Comparison of ENCODE assay signal across 22 mouse cellular contexts in genomic region chr3:86875912-86876311, GRCm38 (mm10). TPM values are rescaled to one million over a fixed set of nuclear protein-coding genes. Genes with fewer than 3 reads are reported as not detected.
A peak's percentile ranks its signal among the peaks of the same experiment; 100 is the strongest.
DNase-seq lines count a peak whose midpoint lies in the region; ATAC-seq and TF ChIP-seq lines count a peak whose summit lies in the region.
"Had no signal": no experiment of that assay in that cellular context is flagged by ENCODE, and none has a peak within 500 bp of the region (broad histone marks: within the 10 kb centered on the region; RNA-seq: fewer than 3 reads in every experiment).

No protein-coding gene starts in this region.

- H3K27ac ChIP-seq in embryonic facial prominence, embryonic 11.5 days (replicated peaks; ENCODE audit: low read depth, low read length) = no peak overlapping the region
- H3K27ac ChIP-seq in embryonic facial prominence, embryonic 10.5 days (replicated peaks) = no peak overlapping the region
- 0 out of 2 replicates have a peak overlapping the region, but pooled peaks have one; percentile 10 for H3K27ac ChIP-seq in forebrain, postnatal 0 days (ENCODE audit: low read depth, low read length)
- no peak overlapping the region for H3K27ac ChIP-seq in forebrain, embryonic 13.5 days
- H3K27ac ChIP-seq in embryonic facial prominence, embryonic 14.5 days (replicated peaks; ENCODE audit: low read depth, low read length) = no peak overlapping the region; the same call in 1 of the 2 replicates

- WGBS in embryonic facial prominence, embryonic 11.5 days = 54% methylated on average over 5 of the region's 5 CpGs
- 61% methylated on average over 5 of the region's 5 CpGs for WGBS in embryonic facial prominence, embryonic 10.5 days
- whole genome bisulfite sequencing in forebrain, postnatal 0 days = 67% methylated on average over 5 of the region's 5 CpGs
- 70% methylated on average over 5 of the region's 5 CpGs for WGBS in forebrain, embryonic 13.5 days
- WGBS in embryonic facial prominence, embryonic 14.5 days = 43% methylated on average over 5 of the region's 5 CpGs

- no peak for TF ChIP-seq CTCF in forebrain, postnatal 0 days (IDR thresholded peaks at IDR 0.05; ENCODE audit: low read depth)

- H3K4me3 ChIP-seq in embryonic facial prominence, embryonic 11.5 days (ENCODE audit: low read depth, low read length) = no peak overlapping the region
- no peak overlapping the region for H3K4me3 ChIP-seq in embryonic facial prominence, embryonic 10.5 days
- H3K4me3 ChIP-seq in forebrain, postnatal 0 days (ENCODE audit: low read depth, low read length) = no peak overlapping the region
- no peak overlapping the region for H3K4me3 ChIP-seq in forebrain, embryonic 13.5 days
- H3K4me3 ChIP-seq in embryonic facial prominence, embryonic 14.5 days (ENCODE audit: low read depth, low read length) = no peak overlapping the region

- H3K27me3 ChIP-seq in embryonic facial prominence, embryonic 11.5 days (ENCODE audit: control insufficient read depth, insufficient read depth, low read length) = no peaks in the 10 kb centered on the region
- no peaks in the 10 kb centered on the region for H3K27me3 ChIP-seq in embryonic facial prominence, embryonic 10.5 days (replicated peaks; ENCODE audit: low read depth, poor library complexity, severe bottlenecking)
- H3K27me3 ChIP-seq in forebrain, postnatal 0 days (ENCODE audit: insufficient read depth, low read length) = no peaks in the 10 kb centered on the region
- no peaks in the 10 kb centered on the region for H3K27me3 ChIP-seq in forebrain, embryonic 13.5 days
- no peaks in the 10 kb centered on the region for H3K27me3 ChIP-seq in embryonic facial prominence, embryonic 14.5 days (replicated peaks; ENCODE audit: control insufficient read depth, insufficient read depth, low read length)
- H3K27me3 ChIP-seq: CH12.LX, Patski had no signal

- no peak overlapping the region for H3K9ac ChIP-seq in embryonic facial prominence, embryonic 11.5 days (replicated peaks; ENCODE audit: low read length)
- no peak overlapping the region for H3K9ac ChIP-seq in forebrain, postnatal 0 days
- no peak overlapping the region for H3K9ac ChIP-seq in forebrain, embryonic 13.5 days
- H3K9ac ChIP-seq in embryonic facial prominence, embryonic 14.5 days (ENCODE audit: low read depth, low read length) = no peak overlapping the region

- peak; percentile 49 for DNase-seq in embryonic facial prominence, embryonic 11.5 days (ENCODE audit: low spot score)
- no peak for DNase-seq in embryonic facial prominence, embryonic 10.5 days (ENCODE audit: low spot score)
- no peak for DNase-seq in forebrain, postnatal 0 days
- DNase-seq in embryonic facial prominence, embryonic 14.5 days (ENCODE audit: low spot score) = peak; percentile 74
- DNase-seq in kidney, adult 8-10 months = no peak
- no peak for DNase-seq in left cerebral cortex, adult 9 months (ENCODE audit: low spot score in 2 of 2)
- DNase-seq: adrenal gland, adult 8-10 months; adrenal gland, postnatal 14 days; adrenal gland, postnatal 36 days; B cell, adult 2 months; cerebellum, adult 11-12 months; cerebellum, adult 2 months; cerebellum, adult 9-10 months; cerebellum, postnatal 10 days; cerebellum, postnatal 25 days had no signal

- no peaks in the 10 kb centered on the region for H3K4me1 ChIP-seq in embryonic facial prominence, embryonic 11.5 days (ENCODE audit: control insufficient read depth, insufficient read depth, low read length)
- H3K4me1 ChIP-seq in embryonic facial prominence, embryonic 10.5 days = peaks cover 26% of the 10 kb centered on the region
- peaks cover 5% of the 10 kb centered on the region; the same call in 1 of the 2 replicates for H3K4me1 ChIP-seq in forebrain, postnatal 0 days (ENCODE audit: insufficient read depth)
- peaks cover 36% of the 10 kb centered on the region for H3K4me1 ChIP-seq in forebrain, embryonic 13.5 days
- peaks cover 4% of the 10 kb centered on the region; the same call in 1 of the 2 replicates for H3K4me1 ChIP-seq in embryonic facial prominence, embryonic 14.5 days (ENCODE audit: control insufficient read depth, insufficient read depth, low read length)

- no peak for ATAC-seq in embryonic facial prominence, embryonic 11.5 days (replicated peaks; ENCODE audit: insufficient number of reproducible peaks, low FRiP score, low TSS enrichment, low read depth)
- ATAC-seq in forebrain, postnatal 0 days = no peak
- ATAC-seq in forebrain, embryonic 13.5 days = no peak
- no peak for ATAC-seq in embryonic facial prominence, embryonic 14.5 days (ENCODE audit: low read depth)
- ATAC-seq: activated CD4-positive, CD25-positive, alpha-beta regulatory T cell, adult 4 months; CD4-positive, CD25-positive, alpha-beta regulatory T cell, adult 4 months; forebrain, embryonic 14.5 days; Patski had no signal

- H3K36me3 ChIP-seq in embryonic facial prominence, embryonic 11.5 days (replicated peaks; ENCODE audit: control insufficient read depth, insufficient read depth, low read depth, low read length) = no peaks in the 10 kb centered on the region
- H3K36me3 ChIP-seq in embryonic facial prominence, embryonic 10.5 days (replicated peaks) = no peaks in the 10 kb centered on the region
- H3K36me3 ChIP-seq in forebrain, postnatal 0 days (ENCODE audit: insufficient read depth) = no peaks in the 10 kb centered on the region
- no peaks in the 10 kb centered on the region for H3K36me3 ChIP-seq in forebrain, embryonic 13.5 days (ENCODE audit: poor library complexity, severe bottlenecking)
- no peaks in the 10 kb centered on the region for H3K36me3 ChIP-seq in embryonic facial prominence, embryonic 14.5 days (ENCODE audit: control insufficient read depth, insufficient read depth, low read length)
- H3K36me3 ChIP-seq: G1E had no signal

- no peaks in the 10 kb centered on the region for H3K9me3 ChIP-seq in embryonic facial prominence, embryonic 11.5 days (replicated peaks; ENCODE audit: control insufficient read depth, low read length)
- H3K9me3 ChIP-seq in embryonic facial prominence, embryonic 10.5 days = no peaks in the 10 kb centered on the region
- no peaks in the 10 kb centered on the region for H3K9me3 ChIP-seq in forebrain, postnatal 0 days (ENCODE audit: low read length)
- H3K9me3 ChIP-seq in forebrain, embryonic 13.5 days (replicated peaks) = no peaks in the 10 kb centered on the region
- H3K9me3 ChIP-seq in embryonic facial prominence, embryonic 14.5 days (ENCODE audit: control insufficient read depth, low read length) = no peaks in the 10 kb centered on the region
- H3K9me3 ChIP-seq: G1E had no signal

- H3K4me2 ChIP-seq in embryonic facial prominence, embryonic 11.5 days (ENCODE audit: low read depth, low read length) = no peak overlapping the region
- no peak overlapping the region for H3K4me2 ChIP-seq in forebrain, postnatal 0 days (ENCODE audit: low read depth)
- H3K4me2 ChIP-seq in forebrain, embryonic 13.5 days = no peak overlapping the region
- no peak overlapping the region for H3K4me2 ChIP-seq in embryonic facial prominence, embryonic 14.5 days (ENCODE audit: low read depth, low read length)

RNA-seq across cellular contexts. Expression of gene Dclk2, which starts 44.7 kb away (rescaled TPM):
- polyA plus RNA-seq in embryonic facial prominence, embryonic 11.5 days (2014; fragmentation: Nextera tagmentation; extraction: Ambion mirVana) = 10.6 and 12.0 TPM in 2 replicates
- 14.2 and 15.0 TPM in 2 replicates for polyA plus RNA-seq in embryonic facial prominence, embryonic 10.5 days (2016; fragmentation: Nextera tagmentation; extraction: Ambion mirVana)
- 141 and 166 TPM in 2 replicates for total RNA-seq in forebrain, postnatal 0 days (2014; rRNA removed)
- polyA plus RNA-seq in forebrain, postnatal 0 days (2015; fragmentation: Nextera tagmentation; extraction: Ambion mirVana) = 57.1 and 72.4 TPM in 2 replicates
- polyA plus RNA-seq in forebrain, embryonic 13.5 days (2015; fragmentation: Nextera tagmentation; extraction: Ambion mirVana) = 81.1 and 87.2 TPM in 2 replicates
- 9.9 and 13.0 TPM in 2 replicates for polyA plus RNA-seq in embryonic facial prominence, embryonic 14.5 days (2014; fragmentation: Nextera tagmentation; extraction: Ambion mirVana)
- polyA plus RNA-seq: G1E had no signal

Comparison
In these comparisons a context has a peak if more than half of its experiments do, and no peak if none do; other contexts are left out.
1. DNase-seq: peak in embryonic facial prominence, embryonic 11.5 days (single experiment) and embryonic facial prominence, embryonic 14.5 days (single experiment); none in embryonic facial prominence, embryonic 10.5 days (single experiment), forebrain, postnatal 0 days (single experiment), kidney, adult 8-10 months (0 of 2) and left cerebral cortex, adult 9 months (0 of 2).